Mouse (Mus musculus) liver, embryonic 14.5 days (tissue): Measurements from ENCODE around the gene Stk17b. TPM values are rescaled to one million over a fixed set of nuclear protein-coding genes. Genes with fewer than 3 reads are reported as not detected.
A peak's percentile ranks its signal among the peaks of the same experiment; 100 is the strongest.

Experiments used
- ATAC-seq: fragments of 200-750 bp; cut with Nextera tagmentation; 2 replicates; pipeline ENCODE4 v1.8.0; 2017; ENCODE audit warnings: moderate number of reproducible peaks, mild to moderate bottlenecking, moderate library complexity; ENCODE audit not compliant: insufficient read depth
- DNase-seq, 3 experiments: peaks; one replicate each; pipeline ENCODE4 v3.0.0-alpha.2; 2012 to 2013; ENCODE audit warnings: low read depth in 3 of 3, low spot score in 3 of 3
- H3K27ac ChIP-seq: fragments of 300-500 bp; sonication (generic); 2 replicates; pipeline ENCODE4 v1.5.1; 2014; ENCODE audit warnings: moderate library complexity, mild to moderate bottlenecking, control low read depth, inconsistent platforms
- H3K27me3 ChIP-seq: fragments of 300-500 bp; sonication (generic); 2 replicates; pipeline ENCODE4 v1.6.1; 2014; ENCODE audit warnings: mild to moderate bottlenecking, low read length, moderate library complexity; ENCODE audit not compliant: control insufficient read depth, insufficient read depth
- H3K36me3 ChIP-seq: fragments of 300-500 bp; sonication (generic); replicated peaks from 2 replicates; pipeline ENCODE4 v1.6.1; 2014; ENCODE audit warnings: low read depth; ENCODE audit not compliant: control insufficient read depth, insufficient read depth
- H3K4me1 ChIP-seq, 2 experiments: fragments of 200-500 bp in 1 of 2; fragments of 300-500 bp in 1 of 2; sonication (generic) in 1 of 2; replicated peaks; 2 replicates each; pipeline ENCODE4 v1.6.1; 2012 to 2014; ENCODE audit warnings: antibody characterized with exemption in 1 of 2, inconsistent platforms in 1 of 2, low read length in 1 of 2; ENCODE audit not compliant: control insufficient read depth in 2 of 2, insufficient read depth in 2 of 2
- H3K4me2 ChIP-seq: fragments of 300-500 bp; sonication (generic); 2 replicates; pipeline ENCODE4 v1.6.1; 2014; ENCODE audit warnings: low read depth, mild to moderate bottlenecking, control low read depth, moderate library complexity
- H3K4me3 ChIP-seq, 2 experiments: fragments of 200-500 bp in 1 of 2; fragments of 300-500 bp in 1 of 2; sonication (generic) in 1 of 2; 2 replicates each; pipeline ENCODE4 v1.5.1; 2012 to 2014; ENCODE audit warnings: low read depth in 2 of 2, low read length in 2 of 2, mild to moderate bottlenecking in 2 of 2, control low read depth in 1 of 2, inconsistent platforms in 1 of 2, moderate library complexity in 1 of 2; ENCODE audit not compliant: insufficient read depth in 1 of 2
- H3K9ac ChIP-seq: fragments of 300-500 bp; sonication (generic); replicated peaks from 2 replicates; pipeline ENCODE4 v1.6.1; 2014; ENCODE audit warnings: mild to moderate bottlenecking, control low read depth, moderate library complexity
- H3K9me3 ChIP-seq: fragments of 300-500 bp; sonication (generic); 2 replicates; pipeline ENCODE4 v1.6.1; 2016; ENCODE audit warnings: low read length, mixed read lengths; ENCODE audit not compliant: control insufficient read depth
- CTCF ChIP-seq: IDR thresholded peaks from 2 replicates; pipeline ENCODE4 v1.5.1; 2016; ENCODE audit warnings: antibody characterized with exemption, low read depth, control low read depth
- EP300 ChIP-seq: IDR thresholded peaks from 2 replicates; pipeline ENCODE4 v1.6.1; 2016; ENCODE audit warnings: antibody characterized with exemption, low read depth
- WGBS: fragments of 180-500 bp; shearing (Covaris S2); extraction: QIAGEN DNeasy Blood & Tissue Kit; methylation state at CpG from one replicate; pipeline ENCODE4 v1.1.7; 2014; ENCODE audit not compliant: insufficient replicate concordance; 5-methylcytosine and 5-hydroxymethylcytosine counted together
- polyA plus RNA-seq, 2 experiments: library from polyadenylated mRNA; depleted of rRNA in 1 of 2; stranded (reverse) in 1 of 2; unstranded in 1 of 2; fragments of >200 nt; fragmentation: Nextera tagmentation in 1 of 2; extraction: Ambion mirVana in 1 of 2; gene quantifications; 2 replicates each; pipeline versions ENCODE4 v1.2.1 to v1.2.3; 2012 to 2014

Gene Stk17b
- polyA plus RNA-seq, 2 experiments, result 6.8 to 19.8 TPM

GRCm38 (mm10) chr1:53823687-53824445, 38.8 kb upstream of the Stk17b start:
- TF ChIP-seq CTCF (no peak), EP300 (no peak)
- DNase-seq (peak; percentile 3 to 22 (median 6)), ATAC-seq (no peak)
- Histone ChIP-seq H3K4me1 (no peaks in the 10 kb centered on the region), H3K27me3 (no peaks in the 10 kb centered on the region), H3K36me3 (no peaks in the 10 kb centered on the region), H3K27ac (no peak overlapping the region), H3K9me3 (no peaks in the 10 kb centered on the region), H3K4me2 (no peak overlapping the region), H3K4me3 (no peak overlapping the region), H3K9ac (no peak overlapping the region)
- 7% methylated on average over 10 of the region's 10 CpGs for WGBS

- H3K4me2 ChIP-seq, result no peak overlapping the region
- no peaks in the 10 kb centered on the region for H3K9me3 ChIP-seq
- DNase-seq (no peak), ATAC-seq (no peak)
- TF ChIP-seq CTCF, result no peak
- TF ChIP-seq EP300, result no peak
- H3K4me3 ChIP-seq, result no peak overlapping the region
- no peaks in the 10 kb centered on the region for H3K4me1 ChIP-seq
- H3K9ac ChIP-seq, result no peak overlapping the region
- H3K27ac ChIP-seq, result no peak overlapping the region
- H3K36me3 ChIP-seq, result no peaks in the 10 kb centered on the region
- no peaks in the 10 kb centered on the region for H3K27me3 ChIP-seq
These were observed 37.0 kb upstream of the Stk17b start for GRCm38 (mm10) chr1:53821983-53822382.

GRCm38 (mm10) chr1:53820041-53820632, 35.1 kb upstream of the Stk17b start:
- Histone ChIP-seq H3K9me3 (no peaks in the 10 kb centered on the region), H3K27ac (no peak overlapping the region), H3K9ac (no peak overlapping the region), H3K4me2 (no peak overlapping the region), H3K4me3 (no peak overlapping the region), H3K36me3 (no peaks in the 10 kb centered on the region), H3K4me1 (no peaks in the 10 kb centered on the region), H3K27me3 (no peaks in the 10 kb centered on the region)
- ATAC-seq (no peak), DNase-seq (no peak)
- TF ChIP-seq CTCF, result no peak
- TF ChIP-seq EP300, result no peak
- WGBS, result 51% methylated on average over 5 of the region's 5 CpGs

- Histone ChIP-seq H3K27me3 (no peaks in the 10 kb centered on the region), H3K4me1 (no peaks in the 10 kb centered on the region), H3K9me3 (no peaks in the 10 kb centered on the region), H3K27ac (no peak overlapping the region), H3K4me3 (no peak overlapping the region), H3K36me3 (no peaks in the 10 kb centered on the region), H3K4me2 (no peak overlapping the region), H3K9ac (no peak overlapping the region)
- ATAC-seq (no peak), DNase-seq (no peak)
- no peak for TF ChIP-seq CTCF
- no peak for TF ChIP-seq EP300
- 26% methylated on average over 3 of the region's 3 CpGs for WGBS
These were observed 33.2 kb upstream of the Stk17b start for GRCm38 (mm10) chr1:53818072-53818862.

DNA sequence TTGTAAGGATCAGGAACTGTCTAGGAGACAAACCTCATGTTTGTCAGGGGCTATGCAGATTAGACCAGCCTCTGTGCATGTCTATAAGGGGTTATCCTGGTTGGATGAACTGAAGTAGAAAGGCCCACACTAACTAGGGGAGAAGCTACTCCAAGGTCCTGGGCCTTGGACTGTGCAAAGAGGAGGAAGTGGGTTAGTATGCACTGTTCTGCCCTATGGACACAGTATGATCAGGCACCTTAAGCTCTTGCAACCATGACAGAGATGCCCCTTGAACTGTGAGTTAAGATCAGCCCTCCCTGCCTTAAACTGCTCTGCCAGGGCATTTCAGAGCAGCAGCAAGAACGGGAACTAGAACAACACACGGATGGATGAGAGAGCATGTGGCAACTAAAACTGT, 31.3 kb upstream of the Stk17b start:
- ATAC-seq, result no peak
- no peak overlapping the region for H3K4me2 ChIP-seq
- TF ChIP-seq CTCF (no peak), EP300 (no peak)
- H3K27me3 ChIP-seq, result no peaks in the 10 kb centered on the region
- no peaks in the 10 kb centered on the region for H3K36me3 ChIP-seq
- H3K4me3 ChIP-seq, result no peak overlapping the region
- no peaks in the 10 kb centered on the region for H3K4me1 ChIP-seq
- H3K27ac ChIP-seq, result no peak overlapping the region
- DNase-seq, result no peak
- H3K9me3 ChIP-seq, result no peaks in the 10 kb centered on the region
- no peak overlapping the region for H3K9ac ChIP-seq
- 53% methylated on average over 2 of the region's 2 CpGs for WGBS
